Mouse (Mus musculus): ENCODE results near the gene Prrg1. TPM values are rescaled to one million over a fixed set of nuclear protein-coding genes. Genes with fewer than 3 reads are reported as not detected.
"Not testable (repeated sequence)": the region's sequence is repeated elsewhere in the genome, so short reads cannot be mapped to it uniquely, and the experiment has no call there.

Prrg1 gene
- polyA plus RNA-seq, 1 experiment from 2014 or later, result 16.4 TPM

DNA sequence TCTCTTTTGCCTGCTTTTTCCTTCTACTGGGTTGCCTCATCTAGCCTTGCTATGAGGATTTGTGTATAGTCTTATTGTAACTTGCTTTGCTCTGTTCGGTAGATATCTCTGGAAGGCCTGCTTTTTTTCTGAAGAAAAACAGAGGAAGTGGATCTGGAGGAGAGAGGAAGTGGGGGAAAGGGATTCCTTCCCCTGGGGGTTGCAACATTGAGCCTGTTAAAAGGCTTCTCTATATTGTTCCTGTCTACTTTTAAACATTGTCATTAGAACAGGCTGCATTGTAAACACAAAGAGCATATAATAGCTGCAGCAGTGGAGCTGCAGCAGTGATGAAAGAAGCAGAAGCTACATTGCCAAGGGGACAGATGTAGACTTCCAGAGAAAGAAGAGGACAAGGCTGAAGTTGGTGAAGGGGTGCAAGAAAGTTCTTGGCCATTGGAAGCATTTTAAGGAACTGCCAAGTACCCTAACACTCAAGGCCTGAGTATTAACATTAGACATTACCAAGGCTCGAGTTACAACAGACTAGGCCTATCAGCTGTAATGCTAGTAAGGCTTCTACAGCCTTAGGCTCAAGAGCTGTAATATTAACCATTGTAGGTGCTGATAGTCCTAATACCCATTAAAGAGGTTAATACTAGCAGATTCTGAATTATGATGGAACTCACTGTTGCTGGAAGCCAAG lies 44.9 kb downstream of the Prrg1 start:
- Histone ChIP-seq H3K36me3 (ENCODE audit: control insufficient read depth, insufficient read depth, low read length) (no peaks in the 10 kb centered on the region), H3K9ac (replicated peaks; ENCODE audit: low read depth, low read length) (no peak overlapping the region), H3K4me3 (ENCODE audit: low read depth, low read length) (no peak overlapping the region), H3K9me3 (ENCODE audit: control insufficient read depth, low read depth, low read length) (no peaks in the 10 kb centered on the region), H3K27ac (ENCODE audit: low read length) (no peak overlapping the region), H3K27me3 (ENCODE audit: control insufficient read depth, insufficient read depth, low read length) (no peaks in the 10 kb centered on the region), H3K4me1 (ENCODE audit: control insufficient read depth, insufficient read depth, low read length) (no peaks in the 10 kb centered on the region), H3K4me2 (replicated peaks; ENCODE audit: low read depth, low read length) (no peak overlapping the region)
- no peak for ATAC-seq (ENCODE audit: insufficient number of reproducible peaks, insufficient read depth, low FRiP score, low read depth)
- 77% methylated on average over 2 of the region's 2 CpGs for WGBS

DNA sequence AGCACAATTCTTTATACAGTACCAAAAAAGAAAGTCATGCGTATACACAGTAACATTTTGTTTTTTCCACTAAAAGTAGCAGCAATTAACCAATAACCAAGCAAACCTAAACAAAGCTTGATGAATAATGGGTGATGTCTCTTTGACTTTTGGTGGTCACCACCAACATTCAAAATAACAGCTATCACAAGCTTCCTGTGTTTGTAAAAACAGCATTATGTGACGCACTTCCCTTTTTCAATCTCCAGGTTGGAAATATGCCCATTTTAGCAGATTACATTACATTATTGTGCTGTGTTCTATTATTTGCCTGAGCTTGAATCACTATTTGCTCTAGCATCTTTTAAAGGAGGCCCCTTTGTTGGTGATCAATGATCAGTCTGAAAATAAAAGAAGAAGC lies 65.4 kb downstream of the Prrg1 start:
- no peak overlapping the region for H3K27ac ChIP-seq (ENCODE audit: low read length)
- H3K9me3 ChIP-seq (ENCODE audit: control insufficient read depth, low read depth, low read length), result no peaks in the 10 kb centered on the region
- no peak overlapping the region for H3K4me3 ChIP-seq (ENCODE audit: low read depth, low read length)
- no peaks in the 10 kb centered on the region for H3K27me3 ChIP-seq (ENCODE audit: control insufficient read depth, insufficient read depth, low read length)
- no peak overlapping the region for H3K9ac ChIP-seq (replicated peaks; ENCODE audit: low read depth, low read length)
- no peaks in the 10 kb centered on the region for H3K4me1 ChIP-seq (ENCODE audit: control insufficient read depth, insufficient read depth, low read length)
- 85% methylated on average over 2 of the region's 2 CpGs for WGBS
- no peak overlapping the region for H3K4me2 ChIP-seq (replicated peaks; ENCODE audit: low read depth, low read length)
- no peak for ATAC-seq (ENCODE audit: insufficient number of reproducible peaks, insufficient read depth, low FRiP score, low read depth)
- no peaks in the 10 kb centered on the region for H3K36me3 ChIP-seq (ENCODE audit: control insufficient read depth, insufficient read depth, low read length)

DNA sequence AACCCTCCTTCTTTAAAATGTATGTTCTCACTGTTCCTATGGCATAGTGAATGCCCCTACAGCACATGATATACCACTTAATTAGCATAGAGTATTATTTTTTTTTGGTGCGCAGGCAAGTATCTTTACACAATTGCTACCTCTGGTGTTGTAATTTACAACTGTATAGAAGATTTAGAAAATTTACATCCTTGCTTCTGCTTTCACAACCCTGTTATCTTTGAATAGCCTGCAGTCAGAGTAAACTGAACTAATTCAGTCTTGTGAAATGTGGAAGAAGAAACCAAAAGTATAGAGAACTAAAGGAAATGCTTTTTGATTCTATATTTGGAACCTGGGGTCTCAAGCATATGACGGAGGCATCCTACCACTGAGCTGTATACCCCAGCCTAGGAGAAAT lies 100.7 kb downstream of the Prrg1 start:
- Histone ChIP-seq H3K4me3 (ENCODE audit: low read depth, low read length) (no peak overlapping the region), H3K36me3 (ENCODE audit: control insufficient read depth, insufficient read depth, low read length) (no peaks in the 10 kb centered on the region), H3K9ac (replicated peaks; ENCODE audit: low read depth, low read length) (no peak overlapping the region), H3K9me3 (ENCODE audit: control insufficient read depth, low read depth, low read length) (no peaks in the 10 kb centered on the region), H3K27ac (ENCODE audit: low read length) (no peak overlapping the region), H3K27me3 (ENCODE audit: control insufficient read depth, insufficient read depth, low read length) (no peaks in the 10 kb centered on the region), H3K4me1 (ENCODE audit: control insufficient read depth, insufficient read depth, low read length) (no peaks in the 10 kb centered on the region), H3K4me2 (replicated peaks; ENCODE audit: low read depth, low read length) (no peak overlapping the region)
- 93% methylated on average over 2 of the region's 2 CpGs for WGBS
- ATAC-seq (ENCODE audit: insufficient number of reproducible peaks, insufficient read depth, low FRiP score, low read depth), result no peak

DNA sequence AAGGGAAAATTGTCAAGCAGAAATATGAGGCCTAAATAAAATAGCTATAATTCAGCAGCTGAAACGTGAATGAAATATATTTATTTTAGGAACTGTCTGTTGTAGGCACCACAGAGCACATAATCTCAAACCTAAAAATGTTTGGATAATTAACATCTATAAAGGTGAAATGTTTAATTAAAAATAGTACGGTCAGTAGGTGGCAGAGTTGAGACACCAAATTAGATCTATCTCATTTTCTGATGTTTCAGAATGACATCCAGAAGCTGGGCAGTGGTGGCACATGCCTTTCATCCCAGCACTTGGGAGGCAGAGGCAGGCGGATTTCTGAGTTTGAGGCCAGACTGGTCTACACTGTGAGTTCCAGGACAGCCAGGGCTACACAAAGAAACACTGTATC lies 104.0 kb downstream of the Prrg1 start:
- H3K4me3 ChIP-seq (ENCODE audit: low read depth, low read length), result no peak overlapping the region
- no peaks in the 10 kb centered on the region for H3K27me3 ChIP-seq (ENCODE audit: control insufficient read depth, insufficient read depth, low read length)
- H3K4me1 ChIP-seq (ENCODE audit: control insufficient read depth, insufficient read depth, low read length), result no peaks in the 10 kb centered on the region
- ATAC-seq (ENCODE audit: insufficient number of reproducible peaks, insufficient read depth, low FRiP score, low read depth), result no peak
- H3K9me3 ChIP-seq (ENCODE audit: control insufficient read depth, low read depth, low read length), result no peaks in the 10 kb centered on the region
- WGBS, result 64% methylated on average over 3 of the region's 3 CpGs
- H3K4me2 ChIP-seq (replicated peaks; ENCODE audit: low read depth, low read length), result no peak overlapping the region
- H3K36me3 ChIP-seq (ENCODE audit: control insufficient read depth, insufficient read depth, low read length), result no peaks in the 10 kb centered on the region
- H3K27ac ChIP-seq (ENCODE audit: low read length), result no peak overlapping the region
- no peak overlapping the region for H3K9ac ChIP-seq (replicated peaks; ENCODE audit: low read depth, low read length)

DNA sequence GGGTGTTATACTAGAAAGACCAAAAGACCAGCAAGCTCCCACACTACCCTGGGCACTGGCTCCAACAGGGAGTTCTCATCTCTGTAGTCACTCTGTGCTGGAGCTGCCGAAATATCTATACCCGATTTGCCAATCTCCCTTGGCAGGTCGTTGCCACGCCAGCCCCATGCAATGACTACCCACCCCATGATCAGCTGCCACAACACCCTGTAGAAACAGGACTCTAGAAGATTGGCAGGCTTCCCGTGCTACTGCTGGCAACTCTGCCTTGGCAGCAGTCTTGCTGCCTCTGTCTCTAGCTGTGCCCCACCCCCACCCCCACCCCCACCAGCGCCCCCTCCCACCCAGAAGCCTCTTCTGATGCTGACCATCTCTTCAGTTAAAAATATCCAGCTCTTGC lies 149.3 kb downstream of the Prrg1 start:
- H3K27me3 ChIP-seq (ENCODE audit: control insufficient read depth, insufficient read depth, low read length), result no peaks in the 10 kb centered on the region
- no peak overlapping the region for H3K4me3 ChIP-seq (ENCODE audit: low read depth, low read length)
- WGBS, result 72% methylated on average over 6 of the region's 6 CpGs
- H3K36me3 ChIP-seq (ENCODE audit: control insufficient read depth, insufficient read depth, low read length), result no peaks in the 10 kb centered on the region
- no peaks in the 10 kb centered on the region for H3K4me1 ChIP-seq (ENCODE audit: control insufficient read depth, insufficient read depth, low read length)
- no peak overlapping the region for H3K4me2 ChIP-seq (replicated peaks; ENCODE audit: low read depth, low read length)
- no peak for ATAC-seq (ENCODE audit: insufficient number of reproducible peaks, insufficient read depth, low FRiP score, low read depth)
- no peaks in the 10 kb centered on the region for H3K9me3 ChIP-seq (ENCODE audit: control insufficient read depth, low read depth, low read length)
- H3K27ac ChIP-seq (ENCODE audit: low read length), result no peak overlapping the region
- no peak overlapping the region for H3K9ac ChIP-seq (replicated peaks; ENCODE audit: low read depth, low read length)

DNA sequence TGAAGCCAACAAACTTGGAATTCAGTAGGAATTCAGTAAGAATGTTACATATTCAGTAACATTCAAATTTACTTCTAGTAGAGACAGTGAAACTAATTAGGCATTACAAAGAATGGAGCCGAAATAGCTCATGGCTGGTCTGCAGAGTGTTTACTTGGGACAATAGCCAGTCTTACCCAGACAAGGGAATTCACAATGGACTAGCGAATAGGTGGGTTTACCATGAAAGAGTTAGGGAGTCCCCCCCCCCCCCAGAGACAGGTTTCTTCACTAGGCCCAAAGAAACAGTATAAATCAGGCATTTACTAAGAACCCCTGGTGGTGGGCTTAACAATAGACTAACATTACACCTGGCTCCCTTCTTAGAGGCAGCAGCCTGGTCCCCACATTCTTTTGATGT lies 180.3 kb downstream of the Prrg1 start:
- 71% methylated on average over 2 of the region's 2 CpGs for WGBS
- H3K36me3 ChIP-seq (ENCODE audit: control insufficient read depth, insufficient read depth, low read length); H3K4me3 ChIP-seq (ENCODE audit: low read depth, low read length); H3K9ac ChIP-seq (replicated peaks; ENCODE audit: low read depth, low read length); H3K9me3 ChIP-seq (ENCODE audit: control insufficient read depth, low read depth, low read length); ATAC-seq (ENCODE audit: insufficient number of reproducible peaks, insufficient read depth, low FRiP score, low read depth); H3K27ac ChIP-seq (ENCODE audit: low read length); H3K4me1 ChIP-seq (ENCODE audit: control insufficient read depth, insufficient read depth, low read length); H3K27me3 ChIP-seq (ENCODE audit: control insufficient read depth, insufficient read depth, low read length); H3K4me2 ChIP-seq (replicated peaks; ENCODE audit: low read depth, low read length): not testable (repeated sequence)

Other genes with a start within 250 kb of the Prrg1 start
- gene 4930480E11Rik, start 214.3 kb downstream of the Prrg1 start, polyA plus RNA-seq (2014; fragmentation: Nextera tagmentation; extraction: Ambion mirVana), result not detected in 2 replicates
- gene Fam47c, start 153.9 kb upstream of the Prrg1 start, polyA plus RNA-seq (2014; fragmentation: Nextera tagmentation; extraction: Ambion mirVana), result not detected in 2 replicates

Measured in stomach, embryonic 14.5 days (tissue).